Mouse (Mus musculus): ENCODE measurements around the gene Myt1l.

Myt1l gene

GRCm38 (mm10) chr12:29569311-29569710 is 41.1 kb downstream of the Myt1l start:
- DNase-seq (ENCODE audit: low spot score in 2 of 2), result no peak

GRCm38 (mm10) chr12:29570351-29570750 is 42.2 kb downstream of the Myt1l start:
- no peak for DNase-seq (ENCODE audit: low spot score in 2 of 2)

GRCm38 (mm10) chr12:29571613-29572012 is 43.4 kb downstream of the Myt1l start:
- no peak for DNase-seq (ENCODE audit: low spot score in 2 of 2)

- no peak for DNase-seq (ENCODE audit: low spot score in 2 of 2)
Measured at GRCm38 (mm10) chr12:29593787-29594186, 65.6 kb downstream of the Myt1l start.

GRCm38 (mm10) chr12:29599916-29600315 is 71.7 kb downstream of the Myt1l start:
- no peak for DNase-seq (ENCODE audit: low spot score in 2 of 2)

GRCm38 (mm10) chr12:29601223-29601622 is 73.0 kb downstream of the Myt1l start:
- no peak for DNase-seq (ENCODE audit: low spot score in 2 of 2)

GRCm38 (mm10) chr12:29604659-29605058 is 76.5 kb downstream of the Myt1l start:
- no peak for DNase-seq (ENCODE audit: low spot score in 2 of 2)

- DNase-seq (ENCODE audit: low spot score in 2 of 2), result no peak
Measured at GRCm38 (mm10) chr12:29605124-29605523, 76.9 kb downstream of the Myt1l start.

- no peak for DNase-seq (ENCODE audit: low spot score in 2 of 2)
Measured at GRCm38 (mm10) chr12:29606221-29606620, 78.0 kb downstream of the Myt1l start.

GRCm38 (mm10) chr12:29617746-29618145 is 89.6 kb downstream of the Myt1l start:
- no peak for DNase-seq (ENCODE audit: low spot score in 2 of 2)

GRCm38 (mm10) chr12:29621530-29621929 is 93.3 kb downstream of the Myt1l start:
- DNase-seq (ENCODE audit: low spot score in 2 of 2), result no peak

GRCm38 (mm10) chr12:29627956-29628750 is 100.0 kb downstream of the Myt1l start:
- no peak for DNase-seq (ENCODE audit: low spot score in 2 of 2)

- DNase-seq (ENCODE audit: low spot score in 2 of 2), result no peak
Measured at GRCm38 (mm10) chr12:29629875-29630538, 101.8 kb downstream of the Myt1l start.

GRCm38 (mm10) chr12:29634509-29634908 is 106.3 kb downstream of the Myt1l start:
- DNase-seq (ENCODE audit: low spot score in 2 of 2), result no peak

GRCm38 (mm10) chr12:29639543-29640196 is 111.5 kb downstream of the Myt1l start:
- DNase-seq (ENCODE audit: low spot score in 2 of 2), result no peak

GRCm38 (mm10) chr12:29640201-29640600 is 112.0 kb downstream of the Myt1l start:
- DNase-seq (ENCODE audit: low spot score in 2 of 2), result no peak

GRCm38 (mm10) chr12:29642915-29643314 is 114.7 kb downstream of the Myt1l start:
- DNase-seq (ENCODE audit: low spot score in 2 of 2), result no peak

- no peak for DNase-seq (ENCODE audit: low spot score in 2 of 2)
Measured at GRCm38 (mm10) chr12:29644091-29644490, 115.9 kb downstream of the Myt1l start.

GRCm38 (mm10) chr12:29644721-29645120 is 116.5 kb downstream of the Myt1l start:
- DNase-seq (ENCODE audit: low spot score in 2 of 2), result no peak

- DNase-seq (ENCODE audit: low spot score in 2 of 2), result no peak
Measured at GRCm38 (mm10) chr12:29649510-29650152, 121.4 kb downstream of the Myt1l start.

- DNase-seq (ENCODE audit: low spot score in 2 of 2), result no peak
Measured at GRCm38 (mm10) chr12:29652516-29652915, 124.3 kb downstream of the Myt1l start.

GRCm38 (mm10) chr12:29655197-29655632 is 127.0 kb downstream of the Myt1l start:
- DNase-seq (ENCODE audit: low spot score in 2 of 2), result no peak
